Mouse (Mus musculus) stomach, postnatal 0 days (tissue): Measurements from ENCODE around the gene Ppard. TPM values are rescaled to one million over a fixed set of nuclear protein-coding genes. Genes with fewer than 3 reads are reported as not detected.
A peak's percentile ranks its signal among the peaks of the same experiment; 100 is the strongest.

Source experiments
- ATAC-seq: fragments of 200-750 bp; cut with Nextera tagmentation; 2 replicates; pipeline ENCODE4 v1.8.0; 2017; ENCODE audit not compliant: low FRiP score, low TSS enrichment
- DNase-seq: peaks from one replicate; pipeline ENCODE4 v3.0.0-alpha.2; 2016; ENCODE audit warnings: low spot score
- H3K27ac ChIP-seq: fragments of 300-500 bp; sonication (generic); replicated peaks from 2 replicates; pipeline ENCODE4 v1.5.1; 2014; ENCODE audit warnings: mild to moderate bottlenecking, control low read depth
- H3K27me3 ChIP-seq: fragments of 300-500 bp; sonication (generic); 2 replicates; pipeline ENCODE4 v1.6.1; 2014; ENCODE audit warnings: low read length; ENCODE audit not compliant: control insufficient read depth, insufficient read depth
- H3K36me3 ChIP-seq: fragments of 300-500 bp; sonication (generic); 2 replicates; pipeline ENCODE4 v1.6.1; 2014; ENCODE audit warnings: low read length, mixed read lengths; ENCODE audit not compliant: control insufficient read depth, insufficient read depth
- H3K4me1 ChIP-seq: fragments of 300-500 bp; sonication (generic); replicated peaks from 2 replicates; pipeline ENCODE4 v1.6.1; 2014; ENCODE audit warnings: antibody characterized with exemption; ENCODE audit not compliant: control insufficient read depth, insufficient read depth
- H3K4me2 ChIP-seq: fragments of 300-500 bp; sonication (generic); replicated peaks from 2 replicates; pipeline ENCODE4 v1.6.1; 2014; ENCODE audit warnings: low read depth, mild to moderate bottlenecking, control low read depth, moderate library complexity
- H3K4me3 ChIP-seq: fragments of 300-500 bp; sonication (generic); 2 replicates; pipeline ENCODE4 v1.5.1; 2014; ENCODE audit warnings: low read depth, low read length, control low read depth
- H3K9ac ChIP-seq: fragments of 300-500 bp; sonication (generic); 2 replicates; pipeline ENCODE4 v1.6.1; 2014; ENCODE audit warnings: mild to moderate bottlenecking, low read length, control low read depth, mixed read lengths
- H3K9me3 ChIP-seq: fragments of 300-500 bp; sonication (generic); 2 replicates; pipeline ENCODE4 v1.6.1; 2016; ENCODE audit warnings: low read length; ENCODE audit not compliant: control insufficient read depth
- CTCF ChIP-seq: IDR thresholded peaks from 2 replicates; pipeline ENCODE4 v1.5.1; 2016; ENCODE audit warnings: antibody characterized with exemption, low read depth, mild to moderate bottlenecking, moderate library complexity
- EP300 ChIP-seq: optimal IDR thresholded peaks from 2 replicates; pipeline ENCODE3; 2016; ENCODE audit warnings: antibody characterized with exemption
- WGBS: fragments of 180-500 bp; shearing (Covaris S2); extraction: QIAGEN DNeasy Blood & Tissue Kit; methylation state at CpG from one replicate; pipeline ENCODE4 v1.1.7; 2014; 5-methylcytosine and 5-hydroxymethylcytosine counted together
- polyA plus RNA-seq: library from polyadenylated mRNA; unstranded; fragments of >200 nt; fragmentation: Nextera tagmentation; extraction: Ambion mirVana; gene quantifications from 2 replicates; pipeline ENCODE4 v1.2.1, GENCODE M21; 2015

Gene Ppard
- polyA plus RNA-seq, 1 experiment from 2014 or later: 3.4 TPM

DNA sequence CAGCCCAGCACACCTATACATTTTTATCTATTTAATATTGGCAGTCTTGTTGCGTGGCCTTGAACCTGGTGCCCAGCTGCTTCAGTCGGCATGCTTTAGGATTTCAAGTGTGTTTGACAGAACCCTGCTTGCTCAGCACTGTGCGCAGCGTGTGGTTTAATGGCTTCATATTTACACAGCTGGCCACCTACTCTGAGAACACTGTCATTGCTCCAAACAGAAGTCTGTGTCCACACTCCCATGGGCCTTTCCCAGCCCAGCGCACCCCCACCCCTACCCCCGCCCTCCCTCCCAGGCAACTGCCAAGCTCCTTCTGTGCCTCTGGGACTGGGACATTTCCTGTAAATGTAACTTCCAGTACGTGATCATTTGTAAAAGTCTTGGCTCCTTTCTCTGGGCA lies 20.7 kb downstream of the Ppard start:
- H3K27ac ChIP-seq: no peak overlapping the region
- ATAC-seq: 0 out of 2 replicates have a peak, but pooled peaks have one; percentile 46
- no peaks in the 10 kb centered on the region for H3K27me3 ChIP-seq
- H3K9ac ChIP-seq: no peak overlapping the region
- DNase-seq: peak; percentile 54
- 0 out of 2 replicates have a peak, but pooled peaks cover 2% of the 10 kb centered on the region for H3K4me1 ChIP-seq
- no peak overlapping the region for H3K4me3 ChIP-seq
- H3K36me3 ChIP-seq: no peaks in the 10 kb centered on the region
- no peak overlapping the region for H3K4me2 ChIP-seq
- H3K9me3 ChIP-seq: no peaks in the 10 kb centered on the region
- WGBS: 67% methylated on average over 7 of the region's 7 CpGs
- TF ChIP-seq EP300 (no peak), CTCF (no peak)

DNA sequence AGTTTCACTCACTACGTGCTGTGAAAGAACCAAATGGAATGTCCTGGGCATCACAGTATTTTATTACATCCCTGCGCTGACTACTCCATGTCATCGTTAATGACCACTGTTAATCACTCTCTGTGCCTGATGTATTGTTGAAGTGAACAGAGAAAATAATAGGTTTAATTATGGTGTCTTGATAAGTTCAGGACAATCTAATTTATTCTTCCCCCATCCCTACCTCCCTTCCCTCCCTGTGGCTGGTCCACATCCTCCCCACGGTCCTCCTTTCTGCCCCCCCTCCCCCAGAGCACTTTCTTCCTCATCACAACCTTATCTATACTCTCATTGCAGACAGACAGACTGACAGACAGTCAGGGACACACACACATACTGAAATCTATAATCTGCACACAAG lies 22.3 kb downstream of the Ppard start:
- 67% methylated on average over 4 of the region's 4 CpGs for WGBS
- H3K36me3 ChIP-seq: no peaks in the 10 kb centered on the region
- no peaks in the 10 kb centered on the region for H3K27me3 ChIP-seq
- no peak for DNase-seq
- no peaks in the 10 kb centered on the region for H3K9me3 ChIP-seq
- TF ChIP-seq EP300: no peak
- no peak for TF ChIP-seq CTCF
- H3K4me1 ChIP-seq: 0 out of 2 replicates have a peak, but pooled peaks cover 2% of the 10 kb centered on the region
- H3K4me3 ChIP-seq: no peak overlapping the region
- no peak overlapping the region for H3K9ac ChIP-seq
- H3K27ac ChIP-seq: no peak overlapping the region
- ATAC-seq: no peak
- H3K4me2 ChIP-seq: no peak overlapping the region

DNA sequence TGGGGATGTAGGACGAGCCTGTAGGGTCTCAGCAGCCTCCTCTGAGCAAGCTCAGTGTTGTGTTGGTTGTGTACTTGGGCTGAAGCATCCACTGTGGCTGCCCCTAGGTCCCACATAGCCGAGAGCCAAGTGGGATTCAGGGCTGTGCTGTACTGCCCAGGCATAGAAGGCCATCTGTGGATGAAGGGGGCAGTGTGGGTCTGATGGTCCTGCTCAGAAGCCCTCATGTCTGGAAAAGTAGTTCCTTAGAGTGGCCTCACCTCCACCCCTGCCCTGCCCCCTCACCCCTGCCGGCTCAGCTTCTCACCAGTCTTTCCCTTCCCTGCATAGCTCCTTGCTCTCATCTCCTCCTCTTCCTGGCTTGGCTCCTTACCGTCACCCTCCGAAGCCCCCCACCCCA lies 23.2 kb downstream of the Ppard start:
- 38% methylated on average over 5 of the region's 5 CpGs for whole genome bisulfite sequencing
- no peak overlapping the region for H3K9ac ChIP-seq
- H3K9me3 ChIP-seq: no peaks in the 10 kb centered on the region

DNA sequence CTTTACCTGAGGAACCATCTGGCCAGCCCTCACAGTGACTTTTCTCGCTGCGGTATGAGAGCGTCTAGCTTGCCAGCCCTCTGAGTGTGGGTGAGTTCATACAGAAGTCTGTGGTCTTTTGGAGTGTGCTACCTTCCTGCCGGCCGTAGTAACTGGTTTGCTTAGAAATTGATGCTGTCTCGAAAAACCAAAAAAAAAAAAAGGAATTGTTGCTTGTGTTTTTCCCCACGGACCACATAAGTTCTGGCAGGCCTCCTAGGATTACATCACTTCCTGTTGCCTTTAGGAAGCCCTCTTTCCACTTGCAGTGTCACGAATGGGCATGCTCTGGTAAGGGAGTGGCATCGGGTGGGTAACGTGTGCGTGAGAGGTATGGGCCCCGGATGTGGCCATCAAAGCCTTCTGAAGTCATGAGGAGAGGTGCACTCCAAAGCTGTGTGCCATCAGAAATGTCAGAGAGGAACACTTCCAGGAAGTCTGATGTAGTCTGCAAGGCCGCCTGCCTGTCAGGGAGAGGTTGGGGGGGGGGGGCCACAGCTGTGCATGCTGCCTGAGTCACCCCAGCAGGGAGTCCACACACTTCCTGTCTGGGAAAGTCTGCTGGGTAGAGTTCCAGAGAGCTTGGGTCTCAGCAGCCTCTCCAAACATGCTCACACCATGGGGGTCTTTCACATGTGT lies 24.3 kb downstream of the Ppard start:
- 28% methylated on average over 13 of the region's 13 CpGs for WGBS
- ATAC-seq: peak; percentile 68
- TF ChIP-seq EP300 (no peak), CTCF (no peak)
- peak; percentile 67 for DNase-seq
- H3K27me3 ChIP-seq: no peaks in the 10 kb centered on the region
- 0 out of 2 replicates have a peak overlapping the region, but pooled peaks have one; percentile 12 for H3K4me2 ChIP-seq
- no peaks in the 10 kb centered on the region; the same call in 1 of the 2 replicates for H3K36me3 ChIP-seq
- no peaks in the 10 kb centered on the region for H3K9me3 ChIP-seq
- H3K27ac ChIP-seq: peak overlapping the region; percentile 74
- H3K4me3 ChIP-seq: no peak overlapping the region
- H3K4me1 ChIP-seq: 0 out of 2 replicates have a peak, but pooled peaks cover 2% of the 10 kb centered on the region
- H3K9ac ChIP-seq: 0 out of 2 replicates have a peak overlapping the region, but pooled peaks have one; percentile 13

More for the DNA sequence above, 23.2 kb downstream of the Ppard start:
- ATAC-seq: no peak
- TF ChIP-seq CTCF: no peak
- no peak for TF ChIP-seq EP300
- Histone ChIP-seq H3K4me3 (no peak overlapping the region), H3K4me1 (0 out of 2 replicates have a peak, but pooled peaks cover 2% of the 10 kb centered on the region), H3K4me2 (no peak overlapping the region), H3K27ac (no peak overlapping the region; the same call in 1 of the 2 replicates), H3K36me3 (no peaks in the 10 kb centered on the region), H3K27me3 (no peaks in the 10 kb centered on the region)
- no peak for DNase-seq

DNA sequence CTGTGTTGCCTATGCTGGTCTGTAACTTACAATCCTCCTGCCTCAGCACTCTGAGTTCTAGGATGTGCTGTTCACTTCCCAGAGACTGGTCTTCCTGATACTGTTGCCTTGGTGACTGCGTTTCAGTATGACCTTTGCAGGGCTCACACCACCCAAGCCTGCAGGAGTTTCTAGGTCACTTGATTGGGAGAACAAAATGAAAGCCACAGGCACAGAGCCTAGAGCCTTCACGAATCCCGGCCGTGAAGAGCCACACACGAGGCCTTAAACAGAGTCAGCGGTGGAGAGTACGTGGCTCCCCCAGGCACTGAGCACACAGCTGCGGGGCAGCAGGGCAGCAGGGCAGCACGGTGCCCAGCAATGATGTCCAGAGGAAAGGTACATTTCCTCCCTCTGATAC lies 25.8 kb downstream of the Ppard start:
- H3K4me1 ChIP-seq: 0 out of 2 replicates have a peak, but pooled peaks cover 2% of the 10 kb centered on the region
- 89% methylated on average over 9 of the region's 9 CpGs for WGBS

DNA sequence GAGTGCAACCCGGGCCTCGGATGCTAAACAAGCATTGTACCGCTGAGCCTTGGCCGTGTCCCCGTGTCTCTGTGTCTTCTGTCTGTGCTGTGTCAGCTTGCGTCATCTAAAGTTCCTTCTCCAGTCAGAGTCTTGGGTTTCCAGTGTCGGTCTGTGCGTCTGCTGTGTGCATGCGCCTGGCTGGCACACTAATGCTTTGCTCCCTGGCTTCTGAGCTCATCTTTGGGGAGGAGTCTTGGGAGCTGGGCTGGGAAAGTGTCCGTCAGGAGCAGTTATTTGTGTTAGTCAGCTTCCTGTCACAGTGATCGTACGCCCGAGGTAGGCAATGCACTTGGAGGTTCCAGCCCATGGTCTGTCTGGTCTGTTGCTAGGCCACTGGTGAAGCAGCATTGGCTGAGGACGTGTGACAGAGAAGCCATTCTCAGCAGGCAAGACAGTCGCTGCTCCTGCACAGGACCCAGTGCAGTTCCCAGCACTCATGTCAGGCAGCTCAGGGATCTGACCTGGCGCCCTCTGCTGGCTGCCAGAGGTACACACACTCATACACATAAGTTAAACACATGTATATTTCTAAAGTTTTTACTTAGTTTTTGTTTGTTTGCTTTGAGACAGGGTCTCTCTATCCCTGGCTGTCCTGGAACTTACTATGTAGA lies 27.5 kb downstream of the Ppard start:
- H3K36me3 ChIP-seq: no peaks in the 10 kb centered on the region; the same call in 1 of the 2 replicates
- ATAC-seq (no peak), DNase-seq (no peak)
- TF ChIP-seq EP300 (no peak), CTCF (peak; percentile 68)
- H3K27ac ChIP-seq: no peak overlapping the region
- WGBS: 86% methylated on average over 16 of the region's 16 CpGs
- peaks cover 6% of the 10 kb centered on the region; the same call in 1 of the 2 replicates for H3K4me1 ChIP-seq
- no peak overlapping the region for H3K4me2 ChIP-seq
- no peak overlapping the region for H3K4me3 ChIP-seq
- H3K9me3 ChIP-seq: no peaks in the 10 kb centered on the region
- no peak overlapping the region for H3K9ac ChIP-seq
- H3K27me3 ChIP-seq: no peaks in the 10 kb centered on the region

More for the DNA sequence above, 25.8 kb downstream of the Ppard start:
- Histone ChIP-seq H3K9me3 (no peaks in the 10 kb centered on the region), H3K4me3 (no peak overlapping the region), H3K36me3 (no peaks in the 10 kb centered on the region; the same call in 1 of the 2 replicates), H3K27me3 (no peaks in the 10 kb centered on the region), H3K27ac (no peak overlapping the region), H3K4me2 (no peak overlapping the region), H3K9ac (no peak overlapping the region)
- no peak for ATAC-seq
- no peak for DNase-seq
- no peak for TF ChIP-seq EP300
- TF ChIP-seq CTCF: no peak
